Mouse (Mus musculus) heart, postnatal 0 days (tissue): Measurements from ENCODE around the gene Vipr1.

ENCODE experiments used
- CTCF ChIP-seq: IDR thresholded peaks from 2 replicates; pipeline ENCODE4 v1.5.1; 2016; ENCODE audit warnings: antibody characterized with exemption, control low read depth, low read depth
- EP300 ChIP-seq: IDR thresholded peaks from 2 replicates; pipeline ENCODE4 v1.6.1; 2016; ENCODE audit warnings: antibody characterized with exemption, low read depth

GRCm38 (mm10) chr9:121600861-121601427 lies 41.6 kb upstream of the Vipr1 start:
- no peak for TF ChIP-seq CTCF
- no peak for TF ChIP-seq EP300
